Mouse (Mus musculus) frontal cortex, adult 2 months (tissue): ENCODE results near the gene Zcchc4. TPM values are rescaled to one million over a fixed set of nuclear protein-coding genes. Genes with fewer than 3 reads are reported as not detected.
"Not testable (repeated sequence)": the region's sequence is repeated elsewhere in the genome, so short reads cannot be mapped to it uniquely, and the experiment has no call there.

Experiments
- DNase-seq, 2 experiments: peaks; one replicate each; pipeline ENCODE4 v3.0.0; 2022; ENCODE audit warnings: low spot score in 1 of 2; ENCODE audit errors: extremely low spot score in 1 of 2
- polyA plus RNA-seq: library from polyadenylated mRNA; depleted of rRNA; stranded (reverse); fragments of >200 nt; gene quantifications from 2 replicates; pipeline ENCODE4 v1.2.3, GENCODE M21; 2012; rRNA removed

The Zcchc4 gene
- 12.3 and 12.4 TPM in 2 replicates for polyA plus RNA-seq

DNA sequence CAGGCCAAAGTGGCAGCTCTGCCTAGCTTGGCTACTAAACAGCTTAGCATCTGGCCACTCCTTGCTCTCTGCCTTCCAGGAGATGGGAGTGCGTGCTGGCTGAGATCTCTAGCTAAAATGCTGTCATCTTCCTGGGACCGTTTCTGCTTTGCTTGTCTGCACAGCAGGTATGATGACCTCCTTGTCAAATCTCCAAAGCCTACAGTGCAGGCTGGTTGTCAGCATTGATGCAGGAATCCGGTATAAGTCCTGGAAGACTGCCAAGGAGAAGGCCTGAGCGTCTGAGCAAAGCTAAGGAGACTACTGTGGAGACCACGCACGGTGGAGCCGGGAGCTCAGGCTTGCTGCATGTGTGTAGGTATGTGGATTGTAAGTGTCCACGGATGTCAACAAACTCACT, at the start of gene Zcchc4:
Gene Zcchc4, plus strand, starts transcription at position 173 of the 400 bp plus-strand sequence.
- no peak for DNase-seq

DNA sequence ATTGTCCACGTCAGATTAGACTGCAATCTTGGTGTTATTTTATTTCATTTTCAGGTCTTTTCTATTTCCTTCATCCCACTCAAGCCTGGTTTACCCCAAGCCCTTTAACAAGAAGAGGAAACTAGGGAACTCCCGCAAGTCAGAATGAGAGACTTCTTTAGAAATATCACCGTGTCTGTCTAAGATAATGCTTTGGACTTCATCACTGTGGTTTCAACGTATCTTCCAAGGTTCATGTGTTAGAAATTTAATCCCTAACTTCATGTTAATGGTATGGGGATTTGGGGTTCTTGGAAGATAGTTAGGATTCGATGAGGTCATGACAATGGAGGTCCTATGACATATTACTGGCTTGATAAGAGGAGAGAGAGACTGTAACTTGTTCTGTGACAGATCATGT, 47.5 kb upstream of the Zcchc4 start:
- DNase-seq: no peak

GRCm38 (mm10) chr5:52732811-52733210, 42.4 kb upstream of the Zcchc4 start:
- no peak for DNase-seq

- no peak for DNase-seq
These were observed 39.2 kb upstream of the Zcchc4 start for GRCm38 (mm10) chr5:52736046-52736445.

GRCm38 (mm10) chr5:52741391-52742111, 33.7 kb upstream of the Zcchc4 start, which contains the start of gene Pi4k2b:
Pi4k2b (plus strand) TSS chr5:52741574.
- DNase-seq: peak in 1 of 2 experiments; percentile 59

DNA sequence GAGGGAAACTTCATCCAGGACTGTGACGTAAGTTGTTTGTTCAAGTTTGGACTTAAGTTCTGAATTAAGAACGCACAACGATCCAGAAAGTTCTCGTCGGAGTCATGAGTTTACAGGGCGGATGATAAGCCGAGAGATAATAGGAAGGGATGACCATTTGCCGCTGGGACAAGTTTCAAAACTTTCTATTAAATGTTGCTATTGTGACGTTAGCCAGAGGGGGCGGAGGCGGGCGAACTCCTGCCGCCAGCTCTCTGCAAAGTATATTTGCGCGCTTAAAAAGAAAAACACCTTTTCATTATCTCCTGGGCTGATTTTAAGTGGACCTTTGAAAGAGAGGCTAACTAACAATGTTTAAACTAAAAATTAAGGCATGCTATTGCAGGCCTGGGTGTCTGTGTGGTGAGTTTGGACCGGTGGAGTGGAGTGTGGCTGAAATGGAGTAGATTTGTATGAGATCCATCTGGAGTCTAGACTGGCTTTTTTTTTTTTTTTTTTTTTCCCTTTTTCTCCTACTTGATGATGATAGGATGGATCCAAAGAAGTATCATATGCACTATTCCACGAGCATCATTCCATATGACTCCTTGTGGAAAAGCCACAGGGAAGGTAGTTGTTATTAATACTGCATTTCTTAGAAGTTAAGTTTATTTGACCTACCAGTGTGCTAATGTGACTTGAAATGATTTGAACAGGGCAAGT, 32.9 kb upstream of the Zcchc4 start:
- peak in 1 of 2 experiments; percentile 8 for DNase-seq

DNA sequence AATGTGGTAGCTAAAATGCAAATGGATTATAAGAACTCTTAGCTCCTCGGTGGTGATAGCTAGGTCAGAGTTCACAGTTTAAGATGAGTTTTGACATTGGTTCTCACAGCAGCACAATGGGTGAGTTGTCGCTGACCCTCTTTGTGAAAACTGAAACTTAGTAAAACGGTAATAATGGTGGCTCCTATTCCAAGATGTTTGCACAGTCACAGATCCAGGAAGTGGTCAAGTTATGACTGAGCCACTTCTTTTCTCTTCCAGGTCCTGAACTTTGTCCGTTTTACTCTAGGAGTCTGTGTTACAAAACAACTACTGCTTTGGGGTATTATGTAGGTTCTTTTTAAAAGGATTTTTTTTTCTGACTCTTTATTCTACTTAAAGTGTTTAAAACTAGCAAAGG, 32.0 kb upstream of the Zcchc4 start:
- DNase-seq: no peak

- DNase-seq: no peak
These were observed 28.3 kb upstream of the Zcchc4 start for GRCm38 (mm10) chr5:52746920-52747319.

DNA sequence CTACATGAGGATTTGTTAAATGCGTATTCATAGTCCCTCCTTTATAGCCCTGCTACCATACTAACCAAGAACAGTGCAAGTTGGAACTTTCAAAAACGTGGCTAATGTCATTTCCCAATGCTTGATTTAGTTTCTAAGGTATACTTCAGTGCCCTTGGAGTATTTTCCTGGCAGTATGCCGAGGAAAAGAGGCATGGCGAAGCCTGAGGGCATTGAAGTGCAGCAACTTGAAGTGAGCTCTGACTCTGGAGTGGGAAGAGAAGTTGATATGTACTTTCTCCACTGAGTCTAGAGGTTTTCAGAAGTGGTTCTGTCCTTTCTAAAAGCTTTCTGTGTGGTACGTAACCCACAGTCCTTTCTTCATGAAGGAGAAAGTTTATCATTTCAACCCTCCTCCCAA, 26.5 kb upstream of the Zcchc4 start:
- DNase-seq: no peak

DNA sequence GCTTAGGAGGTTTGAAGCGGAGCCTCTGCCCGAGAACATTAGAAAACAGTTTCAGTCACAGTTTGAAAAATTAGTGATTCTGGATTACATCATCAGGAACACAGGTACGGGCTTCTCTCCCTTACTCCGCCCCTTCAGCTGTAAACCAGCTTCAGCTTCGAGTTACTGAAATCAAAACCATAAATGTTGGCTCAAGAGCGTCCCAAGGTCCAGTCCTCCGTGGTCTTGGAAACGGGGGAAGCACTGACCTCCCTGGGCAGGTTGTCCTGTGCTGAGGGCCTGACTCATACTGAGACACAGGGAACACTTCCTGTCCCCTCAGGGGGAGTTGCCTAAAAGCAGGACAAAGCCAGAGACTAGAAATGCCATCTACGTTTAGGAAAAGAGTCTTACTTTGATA, 22.1 kb upstream of the Zcchc4 start:
- DNase-seq: no peak

DNA sequence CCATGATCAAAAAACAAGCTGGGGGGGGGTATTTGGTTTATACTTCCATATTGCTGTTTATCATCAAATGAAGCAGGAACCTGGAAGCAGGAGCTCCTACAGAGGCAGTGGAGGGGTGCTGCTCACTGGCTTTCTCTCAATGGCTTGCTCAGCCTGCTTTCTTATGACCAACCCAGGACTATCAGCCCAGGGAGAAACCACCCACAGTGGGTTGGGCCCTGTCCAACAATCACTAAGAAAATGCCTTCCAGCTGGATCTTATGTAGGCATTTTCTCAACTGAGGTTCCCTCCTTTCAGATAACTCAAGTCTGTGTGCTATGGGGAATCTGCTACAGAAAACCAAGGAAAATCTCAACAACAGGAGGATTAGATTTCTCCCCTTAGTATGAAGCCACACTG, 21.0 kb upstream of the Zcchc4 start:
- DNase-seq: no peak

GRCm38 (mm10) chr5:52755337-52755736, 19.9 kb upstream of the Zcchc4 start:
- DNase-seq: no peak

- DNase-seq: no peak
These were observed 19.2 kb upstream of the Zcchc4 start for GRCm38 (mm10) chr5:52755989-52756388.

DNA sequence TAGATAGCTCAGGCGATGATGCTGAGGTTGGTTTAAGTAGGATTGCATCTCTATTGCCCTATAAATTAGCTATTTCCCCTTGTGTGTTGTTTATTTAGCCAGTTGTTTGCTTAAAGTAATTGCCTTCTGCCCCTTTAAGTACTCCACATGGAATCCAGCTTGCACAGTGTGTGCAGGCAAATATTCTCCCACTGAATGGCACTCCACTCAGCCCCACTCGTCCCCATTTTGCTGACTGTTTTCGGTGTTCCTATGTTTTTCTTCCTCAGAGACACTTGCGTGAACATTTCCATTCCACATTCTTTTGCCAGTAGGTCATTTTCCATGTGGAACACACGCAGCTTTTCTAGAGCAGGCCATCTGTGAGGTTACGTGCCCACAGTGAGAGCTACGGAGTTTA, 12.6 kb upstream of the Zcchc4 start:
- DNase-seq: no peak

GRCm38 (mm10) chr5:52774267-52774666, 942 bp upstream of the Zcchc4 start:
- DNase-seq: no peak

DNA sequence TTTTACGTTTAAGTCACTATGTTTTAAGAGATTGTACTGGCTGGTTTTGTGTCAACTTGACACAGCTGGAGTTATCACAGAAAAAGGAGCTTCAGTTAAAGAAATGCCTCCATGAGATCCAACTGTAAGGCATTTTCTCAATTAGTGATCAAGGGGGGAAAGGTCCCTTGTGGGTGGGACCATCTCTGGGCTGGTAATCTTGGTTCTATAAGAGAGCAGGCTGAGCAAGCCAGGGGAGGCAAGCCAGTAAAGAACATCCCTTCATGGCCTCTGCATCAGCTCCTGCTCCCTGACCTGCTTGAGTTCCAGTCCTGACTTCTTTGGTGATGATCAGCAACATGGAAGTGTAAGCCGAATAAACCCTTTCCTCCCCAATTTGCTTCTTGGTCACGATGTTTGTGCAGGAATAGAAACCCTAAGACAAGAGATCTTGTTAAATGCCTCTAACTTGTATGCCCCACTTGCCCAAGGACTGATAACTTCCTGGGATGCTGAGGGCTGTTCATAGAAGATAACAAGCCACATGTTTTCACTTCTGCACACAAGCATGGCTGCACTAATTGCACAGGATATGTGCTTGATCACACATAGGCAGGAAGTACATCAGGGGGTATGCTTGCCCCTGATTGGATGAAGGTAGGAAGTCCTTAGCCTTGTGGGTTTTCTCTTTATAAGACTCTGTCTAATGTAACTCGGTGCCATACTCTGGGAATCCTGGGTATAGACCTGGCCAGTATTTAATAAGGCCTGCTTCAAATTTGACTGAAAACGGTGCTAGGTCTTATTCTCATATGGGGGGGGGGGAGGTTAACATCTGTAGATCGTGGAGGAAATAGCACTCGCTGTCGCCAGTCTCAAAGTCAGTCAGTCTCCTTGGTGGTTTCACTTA, 1.5 kb downstream of the Zcchc4 start:
- DNase-seq: not testable (repeated sequence)

DNA sequence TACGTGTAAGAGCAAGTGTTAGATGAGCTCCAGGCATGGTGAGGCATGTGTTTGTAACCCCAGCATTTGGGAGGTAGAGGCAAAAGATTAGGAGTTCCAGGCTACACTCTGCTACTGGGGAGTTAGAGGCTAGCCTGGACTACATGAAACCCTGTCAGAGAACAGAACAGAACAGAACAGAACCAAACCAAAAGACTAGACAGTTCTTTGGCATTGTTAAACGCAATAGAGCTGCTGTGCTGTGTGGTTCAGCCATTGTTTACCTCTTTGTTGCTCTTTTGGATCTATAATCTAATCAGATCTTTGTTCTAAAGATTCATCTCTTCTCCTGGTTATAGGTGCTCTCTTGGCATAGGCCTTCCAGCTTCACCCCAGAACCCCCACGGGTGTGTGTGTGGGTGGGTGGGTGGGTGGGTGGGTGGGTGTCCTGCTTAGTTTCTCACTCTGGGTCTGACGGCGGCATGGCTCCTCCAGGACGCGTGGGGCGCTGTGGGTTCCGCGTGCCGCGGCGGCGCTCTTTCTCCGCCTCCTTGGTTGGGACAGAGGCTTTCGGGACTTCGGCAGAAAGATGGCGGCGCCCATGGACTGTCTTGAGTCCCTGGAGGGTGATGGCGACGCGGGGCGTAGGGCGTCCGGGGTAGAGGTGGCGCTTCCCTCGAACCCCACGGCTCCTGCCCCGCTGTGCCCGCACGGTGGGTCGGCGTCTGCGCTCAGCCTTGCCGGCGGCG, 7.5 kb downstream of the Zcchc4 start:
- peak; percentile 72 to 92 for DNase-seq

GRCm38 (mm10) chr5:52783251-52783620, 8.0 kb downstream of the Zcchc4 start:
- DNase-seq: no peak

GRCm38 (mm10) chr5:52783957-52784356, 8.7 kb downstream of the Zcchc4 start:
- no peak for DNase-seq

DNA sequence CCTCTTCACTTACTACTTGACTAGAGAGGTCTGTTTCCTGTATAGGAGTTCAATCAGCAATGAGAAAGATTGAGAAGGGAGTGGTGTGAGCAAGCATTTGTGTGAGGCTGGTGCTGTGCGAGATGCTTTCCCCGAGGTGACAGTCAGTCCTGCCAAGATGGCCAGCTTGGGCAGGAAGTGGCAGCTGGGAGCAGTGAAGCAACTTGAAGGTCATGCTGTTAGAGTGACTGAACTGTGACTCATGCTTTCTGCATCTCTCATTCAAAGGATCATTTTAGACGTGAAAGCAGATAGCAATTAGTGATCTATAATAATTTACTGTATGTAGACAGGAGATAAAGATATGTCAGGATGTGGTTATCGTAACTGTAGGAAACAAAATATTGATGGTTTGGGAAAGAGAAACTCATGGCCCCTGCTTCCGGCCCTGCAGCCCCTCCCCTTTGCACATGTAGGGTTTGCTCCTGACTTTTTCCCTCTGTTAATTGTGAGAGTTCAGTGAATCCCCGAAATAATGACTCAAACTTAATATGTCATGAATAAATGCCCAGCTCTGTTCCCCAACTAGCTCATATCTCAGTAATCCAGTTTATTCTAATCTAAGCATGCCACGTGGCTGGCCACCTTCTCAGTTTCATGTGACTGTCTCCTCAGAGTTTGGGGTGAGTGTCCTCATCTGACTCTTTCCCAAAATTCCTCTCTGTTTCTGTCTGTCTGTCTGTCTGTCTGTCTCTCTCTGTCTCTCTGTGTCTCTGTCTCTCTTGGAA, 11.5 kb downstream of the Zcchc4 start:
- DNase-seq: no peak
